In genomic region chr12:77060766-77061561, GRCm38 (mm10) we compare ENCODE assay signal across 9 mouse cellular contexts.
A peak's percentile ranks its signal among the peaks of the same experiment; 100 is the strongest.
DNase-seq lines count a peak whose midpoint lies in the region; ATAC-seq and TF ChIP-seq lines count a peak whose summit lies in the region.
"Had no signal": no experiment of that assay in that cellular context is flagged by ENCODE, and none has a peak within 500 bp of the region (broad histone marks: within the 10 kb centered on the region; RNA-seq: fewer than 3 reads in every experiment).

No protein-coding gene starts in this region.

- H3K4me2 ChIP-seq in lung, postnatal 0 days (replicated peaks; ENCODE audit: low read depth, low read length): peak overlapping the region; percentile 45; the same call in 1 of the 2 replicates
- H3K4me2 ChIP-seq in kidney, embryonic 15.5 days: peak overlapping the region; percentile 54; the same call in 1 of the 2 replicates
- H3K4me2 ChIP-seq in stomach, embryonic 15.5 days: peak overlapping the region; percentile 45

- H3K36me3 ChIP-seq in lung, postnatal 0 days (ENCODE audit: insufficient read depth, low read length): no peaks in the 10 kb centered on the region
- H3K36me3 ChIP-seq in kidney, embryonic 15.5 days: no peaks in the 10 kb centered on the region
- H3K36me3 ChIP-seq in stomach, embryonic 15.5 days: no peaks in the 10 kb centered on the region
- H3K36me3 ChIP-seq: limb, embryonic 15.5 days had no signal

- no peak for TF ChIP-seq CTCF in lung, postnatal 0 days (IDR thresholded peaks at IDR 0.05)

- ATAC-seq in lung, postnatal 0 days: no peak
- no peak for ATAC-seq in kidney, embryonic 15.5 days (replicated peaks; ENCODE audit: low FRiP score)
- ATAC-seq in stomach, embryonic 15.5 days (ENCODE audit: insufficient read depth, low FRiP score, low read depth): no peak

- no peaks in the 10 kb centered on the region for H3K9me3 ChIP-seq in lung, postnatal 0 days (ENCODE audit: low read length)
- H3K9me3 ChIP-seq in kidney, embryonic 15.5 days (replicated peaks): no peaks in the 10 kb centered on the region
- no peaks in the 10 kb centered on the region for H3K9me3 ChIP-seq in stomach, embryonic 15.5 days
- H3K9me3 ChIP-seq: limb, embryonic 15.5 days had no signal

- peak; percentile 18 for DNase-seq in lung, postnatal 0 days (ENCODE audit: low spot score)
- no peak for DNase-seq in lung, postnatal 25 days (ENCODE audit: low spot score)
- peak; percentile 44 to 52 for DNase-seq in heart, adult 9 months (ENCODE audit: low spot score in 2 of 2)
- DNase-seq in right cerebral cortex, adult 2 months (ENCODE audit: low spot score in 2 of 2): no peak
- DNase-seq in cerebellum, postnatal 36 days: no peak
- DNase-seq in thymus, postnatal 14 days: no peak

- no peak overlapping the region for H3K27ac ChIP-seq in lung, postnatal 0 days (ENCODE audit: low read length)
- H3K27ac ChIP-seq in kidney, embryonic 15.5 days: no peak overlapping the region
- peak overlapping the region; percentile 54 for H3K27ac ChIP-seq in stomach, embryonic 15.5 days
- H3K27ac ChIP-seq: limb, embryonic 15.5 days had no signal

- 71% methylated on average over 9 of the region's 9 CpGs for WGBS in lung, postnatal 0 days
- 72% methylated on average over 9 of the region's 9 CpGs for WGBS in kidney, embryonic 15.5 days
- 77% methylated on average over 9 of the region's 9 CpGs for WGBS in stomach, embryonic 15.5 days

- H3K27me3 ChIP-seq in lung, postnatal 0 days (replicated peaks; ENCODE audit: insufficient read depth, low read length): no peaks in the 10 kb centered on the region
- peaks cover 9% of the 10 kb centered on the region; the same call in 1 of the 2 replicates for H3K27me3 ChIP-seq in kidney, embryonic 15.5 days
- no peaks in the 10 kb centered on the region for H3K27me3 ChIP-seq in stomach, embryonic 15.5 days (replicated peaks)
- H3K27me3 ChIP-seq: limb, embryonic 15.5 days had no signal

- peaks cover 3% of the 10 kb centered on the region; the same call in 1 of the 2 replicates for H3K4me1 ChIP-seq in lung, postnatal 0 days (ENCODE audit: insufficient read depth, low read depth, low read length)
- H3K4me1 ChIP-seq in kidney, embryonic 15.5 days: peaks cover 17% of the 10 kb centered on the region
- H3K4me1 ChIP-seq in stomach, embryonic 15.5 days: peaks cover 22% of the 10 kb centered on the region

- H3K9ac ChIP-seq in lung, postnatal 0 days (replicated peaks; ENCODE audit: low read depth): no peak overlapping the region
- no peak overlapping the region for H3K9ac ChIP-seq in kidney, embryonic 15.5 days
- no peak overlapping the region for H3K9ac ChIP-seq in stomach, embryonic 15.5 days
- H3K9ac ChIP-seq: limb, embryonic 15.5 days had no signal

- no peak overlapping the region for H3K4me3 ChIP-seq in lung, postnatal 0 days (ENCODE audit: low read depth, low read length)
- H3K4me3 ChIP-seq in kidney, embryonic 15.5 days (replicated peaks): no peak overlapping the region
- H3K4me3 ChIP-seq in stomach, embryonic 15.5 days (replicated peaks): no peak overlapping the region

- no peak for TF ChIP-seq EP300 in lung, postnatal 0 days (IDR thresholded peaks at IDR 0.05)

Comparison
In these comparisons a context has a peak if more than half of its experiments do, and no peak if none do; other contexts are left out.
1. DNase-seq: peak in lung, postnatal 0 days (single experiment) and heart, adult 9 months (2 of 2); none in lung, postnatal 25 days (single experiment), right cerebral cortex, adult 2 months (0 of 2), cerebellum, postnatal 36 days (0 of 2) and thymus, postnatal 14 days (single experiment).
2. Peak in every context shown above with its lines, with median percentiles within 50 percentile points of each other: H3K4me2 ChIP-seq.